Mouse (Mus musculus) Muller cell, postnatal 12 days (primary cell): Measurements from ENCODE around the gene Apbb2.
"Not testable (repeated sequence)": the region's sequence is repeated elsewhere in the genome, so short reads cannot be mapped to it uniquely, and the experiment has no call there.

Experiments
- DNase-seq: peaks from one replicate; pipeline ENCODE4 v3.0.0-alpha.2; 2015; ENCODE audit errors: inconsistent ontology term

Gene Apbb2

GRCm38 (mm10) chr5:66302085-66302815 lies 316.3 kb downstream of the Apbb2 start:
- no peak for DNase-seq

- DNase-seq: no peak
Measured at GRCm38 (mm10) chr5:66300576-66300975, 318.0 kb downstream of the Apbb2 start.

GRCm38 (mm10) chr5:66298856-66299255 lies 319.7 kb downstream of the Apbb2 start:
- DNase-seq: no peak

GRCm38 (mm10) chr5:66296116-66296515 lies 322.5 kb downstream of the Apbb2 start:
- DNase-seq: no peak

GRCm38 (mm10) chr5:66294952-66295351 lies 323.6 kb downstream of the Apbb2 start:
- DNase-seq: no peak

GRCm38 (mm10) chr5:66294106-66294625 lies 324.4 kb downstream of the Apbb2 start:
- no peak for DNase-seq

- DNase-seq: no peak
Measured at GRCm38 (mm10) chr5:66280742-66281141, 337.8 kb downstream of the Apbb2 start.

GRCm38 (mm10) chr5:66279650-66280049 lies 338.9 kb downstream of the Apbb2 start:
- no peak for DNase-seq

GRCm38 (mm10) chr5:66274417-66274816 lies 344.2 kb downstream of the Apbb2 start:
- no peak for DNase-seq

- peak; percentile 38 for DNase-seq
Measured at GRCm38 (mm10) chr5:66271141-66271540, 347.4 kb downstream of the Apbb2 start.

- no peak for DNase-seq
Measured at GRCm38 (mm10) chr5:66269616-66270015, 349.0 kb downstream of the Apbb2 start.

GRCm38 (mm10) chr5:66263398-66263797 lies 355.2 kb downstream of the Apbb2 start:
- no peak for DNase-seq

- no peak for DNase-seq
Measured at GRCm38 (mm10) chr5:66262475-66262874, 356.1 kb downstream of the Apbb2 start.

GRCm38 (mm10) chr5:66259756-66260448 lies 358.7 kb downstream of the Apbb2 start, which contains the start of gene Nsun7:
Gene Nsun7, plus strand, starts transcription at chr5:66259897.
- peak; percentile 90 for DNase-seq

- not testable (repeated sequence) for DNase-seq
Measured at GRCm38 (mm10) chr5:66259431-66259755, 359.2 kb downstream of the Apbb2 start.

- DNase-seq: peak; percentile 84
Measured at GRCm38 (mm10) chr5:66259000-66259399, 359.6 kb downstream of the Apbb2 start.

- DNase-seq: no peak
Measured at GRCm38 (mm10) chr5:66255044-66255443, 363.5 kb downstream of the Apbb2 start.

- DNase-seq: no peak
Measured at GRCm38 (mm10) chr5:66253219-66253618, 365.4 kb downstream of the Apbb2 start.
